Mouse (Mus musculus): ENCODE results near the gene Tsnaxip1.

DNA sequence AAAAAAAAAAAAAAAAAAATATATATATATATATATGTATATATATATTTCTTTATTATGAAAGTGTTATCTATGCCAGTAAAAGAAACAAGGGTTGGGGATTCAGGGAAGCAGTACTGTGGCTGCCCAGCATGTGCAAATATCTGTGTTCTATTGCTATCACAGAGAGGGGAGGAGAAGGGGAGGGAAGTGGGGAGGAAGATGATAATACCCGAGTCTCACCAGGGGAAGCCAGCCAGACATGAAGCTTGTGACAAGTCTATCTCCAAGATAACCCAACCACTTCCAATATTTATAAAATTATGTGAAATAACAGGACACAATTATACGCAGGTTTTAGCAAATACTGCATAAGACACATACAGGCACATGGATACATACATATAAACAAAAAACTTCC lies 49.7 kb upstream of the Tsnaxip1 start:
- TF ChIP-seq CTCF (conservative IDR thresholded peaks at IDR 0.05; ENCODE audit: insufficient read depth, insufficient read length, low read depth, low read length) = no peak
- TF ChIP-seq POLR2A (IDR thresholded peaks at IDR 0.05; ENCODE audit: low read depth, low read length) = no peak
